Mouse (Mus musculus): ENCODE measurements around the gene Fbxl3. TPM values are rescaled to one million over a fixed set of nuclear protein-coding genes. Genes with fewer than 3 reads are reported as not detected.

Fbxl3 gene
- polyA plus RNA-seq, 1 experiment from 2014 or later, result 13.1 TPM

GRCm38 (mm10) chr14:103098213-103098586 is 1.2 kb downstream of the Fbxl3 start:
- H3K27me3 ChIP-seq (ENCODE audit: insufficient read depth, poor library complexity, severe bottlenecking), result no peaks in the 10 kb centered on the region
- H3K9me3 ChIP-seq, result no peaks in the 10 kb centered on the region
- peak overlapping the region; percentile 86 for H3K4me3 ChIP-seq
- 3% methylated on average over 2 of the region's 2 CpGs for WGBS
- peak overlapping the region; percentile 99 for H3K27ac ChIP-seq
- peaks cover 32% of the 10 kb centered on the region for H3K4me1 ChIP-seq (replicated peaks)
- H3K36me3 ChIP-seq, result peaks cover 35% of the 10 kb centered on the region
- DNase-seq (ENCODE audit: low spot score), result no peak

- peaks cover 51% of the 10 kb centered on the region for H3K36me3 ChIP-seq
- 87% methylated on average over 6 of the region's 6 CpGs for WGBS
- no peaks in the 10 kb centered on the region for H3K27me3 ChIP-seq (ENCODE audit: insufficient read depth, poor library complexity, severe bottlenecking)
- no peak for DNase-seq (ENCODE audit: low spot score)
- H3K9me3 ChIP-seq, result no peaks in the 10 kb centered on the region
- H3K4me1 ChIP-seq (replicated peaks), result peaks cover 25% of the 10 kb centered on the region
- no peak overlapping the region for H3K4me3 ChIP-seq
- no peak overlapping the region for H3K27ac ChIP-seq
Measured at GRCm38 (mm10) chr14:103096621-103097020, 2.7 kb downstream of the Fbxl3 start.

- peaks cover 59% of the 10 kb centered on the region for H3K36me3 ChIP-seq
- peaks cover 20% of the 10 kb centered on the region for H3K4me1 ChIP-seq (replicated peaks)
- H3K27me3 ChIP-seq (ENCODE audit: insufficient read depth, poor library complexity, severe bottlenecking), result no peaks in the 10 kb centered on the region
- no peak overlapping the region for H3K27ac ChIP-seq
- 93% methylated on average over 8 of the region's 8 CpGs for WGBS
- DNase-seq (ENCODE audit: low spot score), result no peak
- H3K9me3 ChIP-seq, result no peaks in the 10 kb centered on the region
- H3K4me3 ChIP-seq, result no peak overlapping the region
Measured at GRCm38 (mm10) chr14:103095826-103096225, 3.5 kb downstream of the Fbxl3 start.

- WGBS, result 93% methylated on average over 8 of the region's 8 CpGs
- no peaks in the 10 kb centered on the region for H3K27me3 ChIP-seq (ENCODE audit: insufficient read depth, poor library complexity, severe bottlenecking)
- no peak overlapping the region for H3K27ac ChIP-seq
- H3K36me3 ChIP-seq, result peaks cover 62% of the 10 kb centered on the region
- H3K4me1 ChIP-seq (replicated peaks), result peaks cover 20% of the 10 kb centered on the region
- DNase-seq (ENCODE audit: low spot score), result no peak
- H3K9me3 ChIP-seq, result no peaks in the 10 kb centered on the region
- no peak overlapping the region for H3K4me3 ChIP-seq
Measured at GRCm38 (mm10) chr14:103095036-103095435, 4.3 kb downstream of the Fbxl3 start.

- no peak for DNase-seq (ENCODE audit: low spot score)
- H3K36me3 ChIP-seq, result peaks cover 72% of the 10 kb centered on the region
- H3K4me1 ChIP-seq (replicated peaks), result peaks cover 20% of the 10 kb centered on the region
- H3K27ac ChIP-seq, result no peak overlapping the region
- H3K27me3 ChIP-seq (ENCODE audit: insufficient read depth, poor library complexity, severe bottlenecking), result no peaks in the 10 kb centered on the region
- no peaks in the 10 kb centered on the region for H3K9me3 ChIP-seq
- 88% methylated on average over 4 of the region's 4 CpGs for WGBS
- H3K4me3 ChIP-seq, result no peak overlapping the region
Measured at GRCm38 (mm10) chr14:103093670-103094069, 5.7 kb downstream of the Fbxl3 start.

GRCm38 (mm10) chr14:103093236-103093635 is 6.1 kb downstream of the Fbxl3 start:
- no peak overlapping the region for H3K4me3 ChIP-seq
- H3K4me1 ChIP-seq (replicated peaks), result peaks cover 20% of the 10 kb centered on the region
- H3K36me3 ChIP-seq, result peaks cover 76% of the 10 kb centered on the region
- DNase-seq (ENCODE audit: low spot score), result no peak
- no peaks in the 10 kb centered on the region for H3K9me3 ChIP-seq
- 87% methylated on average over 3 of the region's 3 CpGs for WGBS
- H3K27me3 ChIP-seq (ENCODE audit: insufficient read depth, poor library complexity, severe bottlenecking), result no peaks in the 10 kb centered on the region
- no peak overlapping the region for H3K27ac ChIP-seq

- Histone ChIP-seq H3K27me3 (ENCODE audit: insufficient read depth, poor library complexity, severe bottlenecking) (no peaks in the 10 kb centered on the region), H3K27ac (no peak overlapping the region), H3K9me3 (no peaks in the 10 kb centered on the region), H3K36me3 (peaks cover 91% of the 10 kb centered on the region), H3K4me1 (replicated peaks) (no peaks in the 10 kb centered on the region), H3K4me3 (no peak overlapping the region)
- no peak for DNase-seq (ENCODE audit: low spot score)
- WGBS, result 75% methylated on average over 6 of the region's 6 CpGs
Measured at GRCm38 (mm10) chr14:103088624-103089023, 10.7 kb downstream of the Fbxl3 start.

- Histone ChIP-seq H3K36me3 (peaks cover 91% of the 10 kb centered on the region), H3K4me1 (replicated peaks) (no peaks in the 10 kb centered on the region), H3K9me3 (no peaks in the 10 kb centered on the region), H3K27ac (no peak overlapping the region), H3K27me3 (ENCODE audit: insufficient read depth, poor library complexity, severe bottlenecking) (no peaks in the 10 kb centered on the region), H3K4me3 (no peak overlapping the region)
- 91% methylated on average over 5 of the region's 5 CpGs for WGBS
- no peak for DNase-seq (ENCODE audit: low spot score)
Measured at GRCm38 (mm10) chr14:103087846-103088245, 11.5 kb downstream of the Fbxl3 start.

GRCm38 (mm10) chr14:103086671-103087324 is 12.6 kb downstream of the Fbxl3 start:
- 95% methylated on average over 4 of the region's 4 CpGs for WGBS
- no peak for DNase-seq (ENCODE audit: low spot score)

GRCm38 (mm10) chr14:103085840-103086533 is 13.4 kb downstream of the Fbxl3 start:
- 98% methylated on average over 1 of the region's 1 CpGs for WGBS
- no peak overlapping the region for H3K4me3 ChIP-seq
- H3K9me3 ChIP-seq, result no peaks in the 10 kb centered on the region
- no peak for DNase-seq (ENCODE audit: low spot score)
- no peaks in the 10 kb centered on the region for H3K4me1 ChIP-seq (replicated peaks)
- no peak overlapping the region for H3K27ac ChIP-seq
- no peaks in the 10 kb centered on the region for H3K27me3 ChIP-seq (ENCODE audit: insufficient read depth, poor library complexity, severe bottlenecking)
- H3K36me3 ChIP-seq, result peaks cover 85% of the 10 kb centered on the region

More at GRCm38 (mm10) chr14:103086671-103087324, 12.6 kb downstream of the Fbxl3 start:
- Histone ChIP-seq H3K4me3 (no peak overlapping the region), H3K27ac (no peak overlapping the region), H3K27me3 (ENCODE audit: insufficient read depth, poor library complexity, severe bottlenecking) (no peaks in the 10 kb centered on the region), H3K36me3 (peaks cover 89% of the 10 kb centered on the region), H3K9me3 (no peaks in the 10 kb centered on the region), H3K4me1 (replicated peaks) (no peaks in the 10 kb centered on the region)

GRCm38 (mm10) chr14:103079209-103079977 is 20.0 kb downstream of the Fbxl3 start:
- WGBS, result 88% methylated on average over 9 of the region's 9 CpGs

GRCm38 (mm10) chr14:103078006-103078912 is 21.1 kb downstream of the Fbxl3 start:
- no peaks in the 10 kb centered on the region for H3K9me3 ChIP-seq
- DNase-seq (ENCODE audit: low spot score), result no peak
- no peaks in the 10 kb centered on the region for H3K27me3 ChIP-seq (ENCODE audit: insufficient read depth, poor library complexity, severe bottlenecking)
- no peak overlapping the region for H3K4me3 ChIP-seq
- H3K4me1 ChIP-seq (replicated peaks), result 0 out of 2 replicates have a peak, but pooled peaks cover 4% of the 10 kb centered on the region
- WGBS, result 90% methylated on average over 16 of the region's 16 CpGs
- peaks cover 78% of the 10 kb centered on the region for H3K36me3 ChIP-seq
- no peak overlapping the region for H3K27ac ChIP-seq

More at GRCm38 (mm10) chr14:103079209-103079977, 20.0 kb downstream of the Fbxl3 start:
- no peak for DNase-seq (ENCODE audit: low spot score)
- Histone ChIP-seq H3K9me3 (no peaks in the 10 kb centered on the region), H3K4me3 (no peak overlapping the region), H3K27me3 (ENCODE audit: insufficient read depth, poor library complexity, severe bottlenecking) (no peaks in the 10 kb centered on the region), H3K27ac (no peak overlapping the region), H3K4me1 (replicated peaks) (0 out of 2 replicates have a peak, but pooled peaks cover 4% of the 10 kb centered on the region), H3K36me3 (peaks cover 78% of the 10 kb centered on the region)
